Mouse (Mus musculus): ENCODE data around the gene Rnf169.
"Not testable (repeated sequence)": the region's sequence is repeated elsewhere in the genome, so short reads cannot be mapped to it uniquely, and the experiment has no call there.

Gene Rnf169

GRCm38 (mm10) chr7:99946356-99946755, 33.9 kb downstream of the Rnf169 start:
- no peak for DNase-seq (ENCODE audit: extremely low spot score)

- no peak for DNase-seq (ENCODE audit: extremely low spot score)
Observed at GRCm38 (mm10) chr7:99945939-99946338, 34.3 kb downstream of the Rnf169 start.

- not testable (repeated sequence) for DNase-seq (ENCODE audit: extremely low spot score)
Observed at GRCm38 (mm10) chr7:99945012-99945411, 35.2 kb downstream of the Rnf169 start.

- DNase-seq (ENCODE audit: extremely low spot score), result no peak
Observed at GRCm38 (mm10) chr7:99944520-99944919, 35.7 kb downstream of the Rnf169 start.

GRCm38 (mm10) chr7:99940669-99941068, 39.6 kb downstream of the Rnf169 start:
- no peak for DNase-seq (ENCODE audit: extremely low spot score)

GRCm38 (mm10) chr7:99935758-99936157, 44.5 kb downstream of the Rnf169 start:
- DNase-seq (ENCODE audit: extremely low spot score), result no peak

- peak; percentile 35 for DNase-seq (ENCODE audit: extremely low spot score)
Observed at GRCm38 (mm10) chr7:99926916-99927714, 53.1 kb downstream of the Rnf169 start.

- no peak for DNase-seq (ENCODE audit: extremely low spot score)
Observed at GRCm38 (mm10) chr7:99920416-99920815, 59.8 kb downstream of the Rnf169 start.

- no peak for DNase-seq (ENCODE audit: extremely low spot score)
Observed at GRCm38 (mm10) chr7:99919971-99920370, 60.3 kb downstream of the Rnf169 start.

GRCm38 (mm10) chr7:99919164-99919563, 61.1 kb downstream of the Rnf169 start:
- no peak for DNase-seq (ENCODE audit: extremely low spot score)

- DNase-seq (ENCODE audit: extremely low spot score), result peak; percentile 45
Observed at GRCm38 (mm10) chr7:99917320-99917844, 62.9 kb downstream of the Rnf169 start.

GRCm38 (mm10) chr7:99916741-99917319, 63.4 kb downstream of the Rnf169 start:
- DNase-seq (ENCODE audit: extremely low spot score), result peak; percentile 60

GRCm38 (mm10) chr7:99915511-99915910, 64.7 kb downstream of the Rnf169 start:
- no peak for DNase-seq (ENCODE audit: extremely low spot score)

- DNase-seq (ENCODE audit: extremely low spot score), result no peak
Observed at GRCm38 (mm10) chr7:99914316-99914715, 65.9 kb downstream of the Rnf169 start.

GRCm38 (mm10) chr7:99911038-99911437, 69.2 kb downstream of the Rnf169 start:
- no peak for DNase-seq (ENCODE audit: extremely low spot score)

GRCm38 (mm10) chr7:99907463-99907862, 72.8 kb downstream of the Rnf169 start:
- DNase-seq (ENCODE audit: extremely low spot score), result no peak

GRCm38 (mm10) chr7:99906346-99906745, 73.9 kb downstream of the Rnf169 start:
- no peak for DNase-seq (ENCODE audit: extremely low spot score)

GRCm38 (mm10) chr7:99904421-99905005, 75.7 kb downstream of the Rnf169 start:
- DNase-seq (ENCODE audit: extremely low spot score), result no peak

- DNase-seq (ENCODE audit: extremely low spot score), result no peak
Observed at GRCm38 (mm10) chr7:99902918-99903665, 77.2 kb downstream of the Rnf169 start.

- no peak for DNase-seq (ENCODE audit: extremely low spot score)
Observed at GRCm38 (mm10) chr7:99902208-99902607, 78.0 kb downstream of the Rnf169 start.

GRCm38 (mm10) chr7:99896905-99897304, 83.3 kb downstream of the Rnf169 start:
- DNase-seq (ENCODE audit: extremely low spot score), result no peak

- DNase-seq (ENCODE audit: extremely low spot score), result no peak
Observed at GRCm38 (mm10) chr7:99894478-99894877, 85.8 kb downstream of the Rnf169 start.

Data from embryo, embryonic 9.5 days (tissue).